Mouse (Mus musculus): ENCODE data around the gene Sprr2e. TPM values are rescaled to one million over a fixed set of nuclear protein-coding genes. Genes with fewer than 3 reads are reported as not detected.

Sprr2e gene
- polyA plus RNA-seq (2012; ENCODE audit: low replicate concordance) = not detected in 2 replicates

DNA sequence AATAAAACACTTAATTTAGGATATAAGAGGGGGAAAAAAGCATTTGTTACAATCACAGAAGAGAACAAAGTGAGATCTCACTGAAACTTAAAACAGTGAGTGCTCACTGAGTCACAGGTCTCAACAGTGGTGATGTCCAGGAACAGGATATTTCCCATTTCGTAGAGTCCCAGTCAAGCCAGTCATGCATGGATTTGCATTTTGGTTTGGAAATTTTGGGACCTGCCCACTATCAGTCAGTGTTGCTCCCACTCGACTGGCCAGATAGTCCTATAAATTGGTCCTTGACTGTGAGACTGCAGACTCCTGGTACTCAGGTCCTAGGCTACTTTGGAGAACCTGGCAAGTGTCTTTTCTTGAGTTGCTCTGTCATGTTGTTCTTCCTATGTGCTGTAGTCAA lies at the start of gene Sprr2e:
Sprr2e (plus strand) TSS at position 301 of the 400 bp plus-strand sequence.

DNA sequence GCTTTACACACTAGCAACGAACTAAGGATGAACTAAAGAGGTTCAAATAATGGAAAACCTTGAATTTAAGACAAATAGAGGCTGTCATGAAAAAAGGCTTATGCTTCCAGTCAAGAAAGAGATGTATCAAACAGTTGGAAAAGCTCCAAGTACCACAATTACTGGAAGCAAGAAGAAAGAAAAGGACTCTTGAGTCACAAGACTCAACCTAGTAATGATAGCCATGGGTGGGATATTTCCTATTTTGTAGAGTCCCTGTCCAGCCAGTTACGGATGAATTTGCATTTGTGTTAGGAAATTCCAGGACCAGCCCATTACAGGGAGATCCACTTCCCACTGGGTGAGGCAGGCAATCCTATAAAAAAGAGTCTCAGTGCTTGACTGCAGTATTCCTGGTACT lies 35.6 kb upstream of the Sprr2e start, which contains the start of gene Sprr2b:
Sprr2b (plus strand) TSS at position 301 of the 400 bp plus-strand sequence.

DNA sequence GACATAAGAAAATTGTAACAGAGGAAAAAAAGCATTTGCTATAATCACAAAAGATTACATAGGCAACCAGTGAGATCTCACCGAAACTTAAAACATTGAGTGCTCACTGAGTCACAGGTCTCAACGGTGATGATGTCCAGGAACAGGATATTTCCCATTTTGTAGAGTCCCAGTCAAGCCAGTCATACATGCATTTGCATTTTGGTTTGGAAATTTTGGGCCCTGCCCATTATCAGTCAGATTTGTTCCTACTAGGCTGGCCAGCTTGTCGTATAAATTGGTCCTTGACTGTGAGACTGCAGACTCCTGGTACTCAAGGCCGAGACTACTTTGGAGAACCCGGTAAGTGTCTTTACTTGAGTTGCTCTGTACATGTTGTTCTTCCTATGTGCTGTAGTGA lies 13.1 kb upstream of the Sprr2e start, which contains the start of gene Sprr2d:
Sprr2d (plus strand) TSS at position 301 of the 400 bp plus-strand sequence.

DNA sequence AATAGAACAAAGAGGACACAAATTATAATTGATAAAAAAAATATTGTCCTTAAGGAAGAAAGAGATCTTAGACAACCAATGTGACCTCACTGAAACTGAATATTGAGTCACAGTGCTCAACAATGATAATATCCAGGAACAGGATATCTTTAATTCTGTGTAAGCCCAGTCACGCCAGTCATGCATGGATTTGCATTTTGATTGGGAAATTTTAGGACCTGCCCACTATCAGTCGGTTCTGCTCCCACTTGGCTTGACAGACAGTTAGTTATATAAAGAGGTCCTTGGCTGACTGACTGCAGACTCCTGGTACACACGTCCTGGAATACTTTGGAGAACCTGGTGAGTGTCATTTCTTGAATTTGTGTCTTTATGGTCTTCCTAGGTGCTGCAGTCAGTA lies 12.9 kb downstream of the Sprr2e start, which contains the start of gene Sprr2f:
Sprr2f (plus strand) TSS at position 301 of the 400 bp plus-strand sequence.

DNA sequence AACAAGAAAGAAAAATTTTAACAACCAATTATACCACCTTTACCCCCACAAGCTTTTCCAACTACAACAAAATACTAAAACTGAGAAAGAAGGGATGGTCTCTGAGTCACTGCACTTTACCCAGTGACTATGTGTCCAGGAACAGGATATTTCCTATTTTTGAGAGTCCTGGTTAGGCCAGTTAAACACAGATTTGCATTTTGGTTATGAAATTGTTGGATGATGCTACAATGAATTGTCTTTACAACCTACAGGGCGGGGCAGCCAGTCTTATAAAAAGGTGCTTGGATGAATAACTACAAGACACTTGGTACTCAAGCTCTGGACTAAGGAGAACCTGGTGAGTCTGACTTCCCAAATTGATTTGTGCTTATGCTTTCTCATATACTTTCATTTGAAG lies 33.4 kb downstream of the Sprr2e start, which contains the start of gene Sprr2h:
Sprr2h (plus strand) TSS at position 301 of the 400 bp plus-strand sequence.

Other genes with a start within 250 kb of the Sprr2e start
- not detected in 2 replicates for gene Prr9, start 228.2 kb upstream of the Sprr2e start, polyA plus RNA-seq (2012; ENCODE audit: low replicate concordance)
- not detected in 2 replicates for gene Lelp1, start 209.4 kb upstream of the Sprr2e start, polyA plus RNA-seq (2012; ENCODE audit: low replicate concordance)
- gene Sprr2a1, start 136.3 kb upstream of the Sprr2e start, polyA plus RNA-seq (2012; ENCODE audit: low replicate concordance) = not detected in 2 replicates
- not detected in 2 replicates for gene Sprr2a2, start 136.2 kb upstream of the Sprr2e start, polyA plus RNA-seq (2012; ENCODE audit: low replicate concordance)
- not detected in 2 replicates for gene Sprr2a3, start 66.7 kb upstream of the Sprr2e start, polyA plus RNA-seq (2012; ENCODE audit: low replicate concordance)
- not detected in 2 replicates for gene Sprr2b, start 35.5 kb upstream of the Sprr2e start, polyA plus RNA-seq (2012; ENCODE audit: low replicate concordance)
- gene Sprr2d, start 13.0 kb upstream of the Sprr2e start, polyA plus RNA-seq (2012; ENCODE audit: low replicate concordance) = not detected in 2 replicates
- not detected in 2 replicates for gene Sprr2f, start 13.0 kb downstream of the Sprr2e start, polyA plus RNA-seq (2012; ENCODE audit: low replicate concordance)
- gene Sprr2h, start 33.5 kb downstream of the Sprr2e start, polyA plus RNA-seq (2012; ENCODE audit: low replicate concordance) = not detected in 2 replicates
- gene Sprr2i, start 55.8 kb downstream of the Sprr2e start, polyA plus RNA-seq (2012; ENCODE audit: low replicate concordance) = not detected in 2 replicates
- gene Sprr2j-ps, start 65.9 kb downstream of the Sprr2e start, polyA plus RNA-seq (2012; ENCODE audit: low replicate concordance) = not detected in 2 replicates
- 16.3 and 26.7 TPM in 2 replicates for gene Gm9774, start 77.3 kb downstream of the Sprr2e start, polyA plus RNA-seq (2012; ENCODE audit: low replicate concordance)
- not detected in 2 replicates for gene Sprr2k, start 80.4 kb downstream of the Sprr2e start, polyA plus RNA-seq (2012; ENCODE audit: low replicate concordance)
- gene Sprr1b, start 86.6 kb downstream of the Sprr2e start, polyA plus RNA-seq (2012; ENCODE audit: low replicate concordance) = not detected in 2 replicates
- not detected in 2 replicates for gene Sprr3, start 106.6 kb downstream of the Sprr2e start, polyA plus RNA-seq (2012; ENCODE audit: low replicate concordance)
- gene Sprr1a, start 133.8 kb downstream of the Sprr2e start, polyA plus RNA-seq (2012; ENCODE audit: low replicate concordance) = not detected in 2 replicates
- gene Sprr4, start 148.3 kb downstream of the Sprr2e start, polyA plus RNA-seq (2012; ENCODE audit: low replicate concordance) = not detected in 2 replicates
- not detected in 2 replicates for gene 2310046K23Rik, start 182.4 kb downstream of the Sprr2e start, polyA plus RNA-seq (2012; ENCODE audit: low replicate concordance)
- gene Ivl, start 221.6 kb downstream of the Sprr2e start, polyA plus RNA-seq (2012; ENCODE audit: low replicate concordance) = not detected in 2 replicates
- gene Smcp, start 236.9 kb downstream of the Sprr2e start, polyA plus RNA-seq (2012; ENCODE audit: low replicate concordance) = not detected in 2 replicates

Data from leukemia stem cell, adult 10-12 weeks (primary cell).